Mouse (Mus musculus) embryonic facial prominence, embryonic 13.5 days (tissue): ENCODE data around the gene Rere. TPM values are rescaled to one million over a fixed set of nuclear protein-coding genes. Genes with fewer than 3 reads are reported as not detected.

ENCODE experiments used
- ATAC-seq: fragments of 200-750 bp; cut with Nextera tagmentation; 2 replicates; pipeline ENCODE4 v1.8.0; 2017; ENCODE audit warnings: low read depth; ENCODE audit not compliant: insufficient number of reproducible peaks, insufficient read depth, low FRiP score, low TSS enrichment
- H3K27ac ChIP-seq: fragments of 300-500 bp; sonication (generic); 2 replicates; pipeline ENCODE4 v1.5.1; 2015; ENCODE audit warnings: moderate library complexity, mild to moderate bottlenecking, inconsistent platforms
- H3K27me3 ChIP-seq: fragments of 300-500 bp; sonication (generic); 2 replicates; pipeline ENCODE4 v1.6.1; 2015; ENCODE audit warnings: mild to moderate bottlenecking, inconsistent platforms
- H3K36me3 ChIP-seq: fragments of 300-500 bp; sonication (generic); 2 replicates; pipeline ENCODE4 v1.6.1; 2015; ENCODE audit warnings: mild to moderate bottlenecking, inconsistent platforms
- H3K4me1 ChIP-seq: fragments of 300-500 bp; sonication (generic); 2 replicates; pipeline ENCODE4 v1.6.1; 2015; ENCODE audit warnings: inconsistent platforms
- H3K4me2 ChIP-seq: fragments of 300-500 bp; sonication (generic); 2 replicates; pipeline ENCODE4 v1.6.1; 2015; ENCODE audit warnings: moderate library complexity, mild to moderate bottlenecking, inconsistent platforms
- H3K4me3 ChIP-seq: fragments of 300-500 bp; sonication (generic); 2 replicates; pipeline ENCODE4 v1.5.1; 2015; ENCODE audit warnings: mild to moderate bottlenecking, inconsistent platforms
- H3K9ac ChIP-seq: fragments of 300-500 bp; sonication (generic); 2 replicates; pipeline ENCODE4 v1.6.1; 2015; ENCODE audit warnings: mild to moderate bottlenecking, inconsistent platforms
- H3K9me3 ChIP-seq: fragments of 300-500 bp; sonication (generic); 2 replicates; pipeline ENCODE4 v1.6.1; 2016; ENCODE audit warnings: inconsistent platforms
- WGBS: fragments of 180-500 bp; shearing (Covaris S2); methylation state at CpG from one replicate; pipeline ENCODE4 v1.1.7; 2015; ENCODE audit warnings: mixed read lengths; 5-methylcytosine and 5-hydroxymethylcytosine counted together
- polyA plus RNA-seq: library from polyadenylated mRNA; unstranded; fragments of >200 nt; fragmentation: Nextera tagmentation; extraction: Ambion mirVana; gene quantifications from 2 replicates; pipeline ENCODE4 v1.2.1, GENCODE M21; 2015

Rere gene
- polyA plus RNA-seq, 1 experiment from 2014 or later: 23.3 TPM

- 7% methylated on average over 6 of the region's 6 CpGs for WGBS
- H3K4me2 ChIP-seq: peak overlapping the region; percentile 80
- ATAC-seq: no peak
- H3K4me1 ChIP-seq: peaks cover 48% of the 10 kb centered on the region
- peak overlapping the region; percentile 77; the same call in 1 of the 2 replicates for H3K4me3 ChIP-seq
- peak overlapping the region; percentile 74; the same call in 1 of the 2 replicates for H3K27ac ChIP-seq
- H3K36me3 ChIP-seq: peaks cover 48% of the 10 kb centered on the region
- H3K9ac ChIP-seq: no peak overlapping the region
- no peaks in the 10 kb centered on the region for H3K27me3 ChIP-seq
- no peaks in the 10 kb centered on the region for H3K9me3 ChIP-seq
Measured at GRCm38 (mm10) chr4:150239951-150240368, 41.5 kb upstream of the Rere start.

GRCm38 (mm10) chr4:150240381-150240886 is 41.0 kb upstream of the Rere start:
- H3K36me3 ChIP-seq: peaks cover 52% of the 10 kb centered on the region

GRCm38 (mm10) chr4:150241708-150242107 is 39.7 kb upstream of the Rere start:
- WGBS: 66% methylated on average over 4 of the region's 4 CpGs
- Histone ChIP-seq H3K4me1 (peaks cover 37% of the 10 kb centered on the region), H3K36me3 (peaks cover 65% of the 10 kb centered on the region), H3K4me2 (no peak overlapping the region), H3K9me3 (no peaks in the 10 kb centered on the region), H3K27me3 (no peaks in the 10 kb centered on the region), H3K4me3 (no peak overlapping the region), H3K27ac (no peak overlapping the region), H3K9ac (peak overlapping the region; percentile 7; the same call in 1 of the 2 replicates)
- ATAC-seq: no peak

More at GRCm38 (mm10) chr4:150240381-150240886, 41.0 kb upstream of the Rere start:
- 79% methylated on average over 1 of the region's 1 CpGs for WGBS
- no peak overlapping the region for H3K27ac ChIP-seq
- no peaks in the 10 kb centered on the region for H3K27me3 ChIP-seq
- no peak for ATAC-seq
- peak overlapping the region; percentile 80 for H3K4me2 ChIP-seq
- no peaks in the 10 kb centered on the region for H3K9me3 ChIP-seq
- H3K9ac ChIP-seq: no peak overlapping the region
- H3K4me3 ChIP-seq: peak overlapping the region; percentile 77; the same call in 1 of the 2 replicates
- peaks cover 44% of the 10 kb centered on the region for H3K4me1 ChIP-seq

- no peaks in the 10 kb centered on the region for H3K27me3 ChIP-seq
- no peak for ATAC-seq
- H3K27ac ChIP-seq: no peak overlapping the region
- H3K36me3 ChIP-seq: peaks cover 75% of the 10 kb centered on the region
- 76% methylated on average over 5 of the region's 5 CpGs for WGBS
- peaks cover 37% of the 10 kb centered on the region for H3K4me1 ChIP-seq
- no peak overlapping the region for H3K4me3 ChIP-seq
- H3K9me3 ChIP-seq: no peaks in the 10 kb centered on the region
- 0 out of 2 replicates have a peak overlapping the region, but pooled peaks have one; percentile 32 for H3K9ac ChIP-seq
- no peak overlapping the region for H3K4me2 ChIP-seq
Measured at GRCm38 (mm10) chr4:150242745-150243144, 38.7 kb upstream of the Rere start.

GRCm38 (mm10) chr4:150245876-150246275 is 35.6 kb upstream of the Rere start:
- ATAC-seq: no peak
- H3K27me3 ChIP-seq: no peaks in the 10 kb centered on the region
- no peak overlapping the region for H3K27ac ChIP-seq
- H3K4me2 ChIP-seq: no peak overlapping the region
- H3K9ac ChIP-seq: no peak overlapping the region
- H3K9me3 ChIP-seq: no peaks in the 10 kb centered on the region
- H3K36me3 ChIP-seq: peaks cover 92% of the 10 kb centered on the region
- WGBS: 55% methylated on average over 2 of the region's 2 CpGs
- peaks cover 22% of the 10 kb centered on the region for H3K4me1 ChIP-seq
- no peak overlapping the region for H3K4me3 ChIP-seq

GRCm38 (mm10) chr4:150248009-150248408 is 33.4 kb upstream of the Rere start:
- no peaks in the 10 kb centered on the region for H3K27me3 ChIP-seq
- no peak overlapping the region for H3K9ac ChIP-seq
- H3K4me2 ChIP-seq: no peak overlapping the region
- no peak overlapping the region for H3K27ac ChIP-seq
- no peak overlapping the region for H3K4me3 ChIP-seq
- no peak for ATAC-seq
- 62% methylated on average over 5 of the region's 5 CpGs for WGBS
- H3K4me1 ChIP-seq: peaks cover 16% of the 10 kb centered on the region
- H3K36me3 ChIP-seq: peaks cover 82% of the 10 kb centered on the region
- H3K9me3 ChIP-seq: no peaks in the 10 kb centered on the region

GRCm38 (mm10) chr4:150248917-150249316 is 32.5 kb upstream of the Rere start:
- Histone ChIP-seq H3K9me3 (no peaks in the 10 kb centered on the region), H3K27ac (no peak overlapping the region), H3K36me3 (peaks cover 73% of the 10 kb centered on the region), H3K4me1 (peaks cover 16% of the 10 kb centered on the region), H3K4me2 (no peak overlapping the region), H3K27me3 (no peaks in the 10 kb centered on the region), H3K4me3 (no peak overlapping the region), H3K9ac (no peak overlapping the region)
- ATAC-seq: no peak
- 84% methylated on average over 5 of the region's 5 CpGs for WGBS

GRCm38 (mm10) chr4:150249731-150250270 is 31.6 kb upstream of the Rere start:
- Histone ChIP-seq H3K27ac (peak overlapping the region; percentile 87; the same call in 1 of the 2 replicates), H3K4me3 (no peak overlapping the region), H3K36me3 (peaks cover 64% of the 10 kb centered on the region), H3K27me3 (no peaks in the 10 kb centered on the region), H3K9me3 (no peaks in the 10 kb centered on the region), H3K9ac (0 out of 2 replicates have a peak overlapping the region, but pooled peaks have one; percentile 27), H3K4me1 (peaks cover 16% of the 10 kb centered on the region), H3K4me2 (no peak overlapping the region)
- 82% methylated on average over 5 of the region's 5 CpGs for whole genome bisulfite sequencing
- no peak for ATAC-seq

GRCm38 (mm10) chr4:150250549-150251422 is 30.7 kb upstream of the Rere start:
- H3K9ac ChIP-seq: peak overlapping the region; percentile 55; the same call in 1 of the 2 replicates
- H3K27ac ChIP-seq: peak overlapping the region; percentile 87
- no peak overlapping the region for H3K4me3 ChIP-seq
- H3K4me1 ChIP-seq: peaks cover 16% of the 10 kb centered on the region
- no peak overlapping the region for H3K4me2 ChIP-seq
- ATAC-seq: no peak
- no peaks in the 10 kb centered on the region for H3K27me3 ChIP-seq
- 44% methylated on average over 18 of the region's 18 CpGs for WGBS
- no peaks in the 10 kb centered on the region for H3K9me3 ChIP-seq
- peaks cover 54% of the 10 kb centered on the region for H3K36me3 ChIP-seq

- Histone ChIP-seq H3K36me3 (peaks cover 20% of the 10 kb centered on the region), H3K27ac (no peak overlapping the region), H3K4me2 (no peak overlapping the region), H3K9me3 (no peaks in the 10 kb centered on the region), H3K27me3 (no peaks in the 10 kb centered on the region), H3K9ac (no peak overlapping the region), H3K4me3 (no peak overlapping the region), H3K4me1 (peaks cover 26% of the 10 kb centered on the region)
- WGBS: 70% methylated on average over 4 of the region's 4 CpGs
- no peak for ATAC-seq
Measured at GRCm38 (mm10) chr4:150254416-150254815, 27.0 kb upstream of the Rere start.

GRCm38 (mm10) chr4:150255181-150255580 is 26.3 kb upstream of the Rere start:
- H3K9ac ChIP-seq: no peak overlapping the region
- 86% methylated on average over 7 of the region's 7 CpGs for WGBS
- peaks cover 13% of the 10 kb centered on the region for H3K36me3 ChIP-seq
- H3K4me3 ChIP-seq: no peak overlapping the region
- no peak for ATAC-seq
- no peaks in the 10 kb centered on the region for H3K9me3 ChIP-seq
- no peaks in the 10 kb centered on the region for H3K27me3 ChIP-seq
- H3K27ac ChIP-seq: no peak overlapping the region
- H3K4me2 ChIP-seq: no peak overlapping the region
- H3K4me1 ChIP-seq: peaks cover 23% of the 10 kb centered on the region
